Mouse (Mus musculus): ENCODE data around the gene Unc45a.

GRCm38 (mm10) chr7:80365759-80366158 lies 25.0 kb upstream of the Unc45a start:
- TF ChIP-seq POLR2A (IDR thresholded peaks at IDR 0.05; ENCODE audit: control insufficient read depth, extremely low read depth, insufficient read depth, low read length, poor library complexity) (no peak), CTCF (IDR thresholded peaks at IDR 0.05; ENCODE audit: borderline replicate concordance, control insufficient read depth, extremely low read depth, insufficient read depth, low read length, poor library complexity) (no peak)
